Mouse (Mus musculus): Measurements from ENCODE around the gene Akap6.
A peak's percentile ranks its signal among the peaks of the same experiment; 100 is the strongest.

The Akap6 gene

DNA sequence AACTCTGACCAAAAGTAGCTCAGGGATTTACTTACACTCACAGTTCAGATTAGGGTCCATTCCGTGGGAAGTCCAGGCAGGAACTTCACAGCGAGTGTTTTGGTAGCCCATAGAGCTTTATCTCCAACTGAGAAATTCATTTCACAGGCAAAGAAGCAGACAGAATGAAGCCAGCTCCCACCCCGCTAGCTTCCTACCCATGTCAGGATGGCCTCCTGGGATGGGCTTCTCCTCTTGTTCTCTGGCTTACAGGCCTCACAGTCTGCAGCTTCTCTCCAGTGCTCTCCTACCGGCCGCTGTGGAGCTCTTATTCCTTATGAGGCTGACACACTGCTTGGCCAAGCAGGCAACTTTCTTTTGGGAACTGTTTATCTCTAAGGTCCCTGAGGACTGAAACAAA, 152.0 kb downstream of the Akap6 start:
- no peak for DNase-seq

DNA sequence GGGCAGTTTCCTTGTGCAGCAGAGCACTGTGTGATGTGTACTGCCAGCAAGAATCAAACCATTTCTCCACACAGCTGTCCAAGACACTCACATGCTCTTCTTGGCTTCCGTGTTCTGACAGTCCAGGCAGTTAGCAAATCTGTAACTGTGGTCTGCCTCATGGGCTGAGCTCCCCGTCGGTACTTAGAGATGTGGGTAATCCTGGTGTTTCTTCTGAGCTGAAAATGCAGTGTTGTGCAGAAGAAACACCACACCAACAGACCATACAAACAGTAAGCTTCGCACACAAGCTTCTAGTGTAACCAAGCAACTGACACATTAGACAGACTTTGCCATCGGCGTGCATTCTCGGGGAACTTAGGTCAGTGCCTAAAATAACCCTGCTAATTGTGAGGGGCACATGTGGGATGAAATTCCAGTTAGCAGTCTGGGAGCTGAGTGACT, 155.1 kb downstream of the Akap6 start:
- no peak for DNase-seq

GRCm38 (mm10) chr12:52856104-52856503, 156.9 kb downstream of the Akap6 start:
- no peak for DNase-seq

DNA sequence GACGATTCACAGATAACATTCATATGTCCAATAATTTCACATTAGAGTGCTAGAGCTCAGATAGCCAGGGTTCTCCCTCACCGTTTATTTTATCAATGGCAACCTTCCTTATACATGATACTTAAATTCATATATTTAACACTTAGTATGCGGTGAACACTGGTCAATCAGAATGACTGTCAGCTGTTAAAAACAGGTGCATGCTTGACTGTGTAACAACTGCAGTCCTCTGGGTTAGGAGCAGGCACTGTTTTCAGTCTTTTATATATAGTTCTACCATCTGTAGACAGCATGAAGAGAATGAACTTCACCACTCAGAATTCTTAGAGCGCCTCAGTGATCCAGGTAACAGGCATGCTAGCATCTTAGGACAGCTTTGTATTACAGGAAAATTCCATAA, 158.1 kb downstream of the Akap6 start:
- no peak for DNase-seq

- no peak for DNase-seq
Measured at GRCm38 (mm10) chr12:52861922-52862321, 162.7 kb downstream of the Akap6 start.

DNA sequence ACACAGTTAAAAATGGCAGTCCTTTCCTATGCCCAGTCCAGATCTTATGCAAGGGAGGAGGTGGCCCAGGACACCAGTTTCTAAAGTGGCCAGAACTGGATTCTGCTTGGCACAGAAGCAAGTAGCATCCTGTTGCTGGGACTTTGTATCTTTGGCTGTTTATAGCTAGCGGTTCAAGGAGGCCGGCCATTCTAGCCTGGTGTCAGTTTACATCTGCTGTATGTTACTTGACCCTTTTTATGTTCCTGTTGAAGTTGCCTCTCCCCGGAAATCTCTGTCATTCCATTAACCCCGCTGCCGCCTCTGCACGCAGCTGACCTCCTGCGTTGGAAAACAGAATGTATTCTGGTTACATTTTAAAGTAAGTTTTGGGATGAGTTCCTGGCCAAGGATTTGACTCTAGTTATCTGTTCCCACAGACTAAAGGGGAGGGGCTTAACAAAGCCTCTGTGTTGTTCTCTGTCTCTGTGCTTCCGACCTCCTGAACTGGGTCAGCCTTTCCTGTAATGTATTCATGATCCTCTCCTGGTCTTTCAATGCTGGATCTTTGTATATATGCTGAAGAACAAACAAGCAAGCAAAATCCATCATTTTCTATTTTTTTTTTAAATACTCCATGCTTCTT, 168.9 kb downstream of the Akap6 start:
- no peak for DNase-seq

DNA sequence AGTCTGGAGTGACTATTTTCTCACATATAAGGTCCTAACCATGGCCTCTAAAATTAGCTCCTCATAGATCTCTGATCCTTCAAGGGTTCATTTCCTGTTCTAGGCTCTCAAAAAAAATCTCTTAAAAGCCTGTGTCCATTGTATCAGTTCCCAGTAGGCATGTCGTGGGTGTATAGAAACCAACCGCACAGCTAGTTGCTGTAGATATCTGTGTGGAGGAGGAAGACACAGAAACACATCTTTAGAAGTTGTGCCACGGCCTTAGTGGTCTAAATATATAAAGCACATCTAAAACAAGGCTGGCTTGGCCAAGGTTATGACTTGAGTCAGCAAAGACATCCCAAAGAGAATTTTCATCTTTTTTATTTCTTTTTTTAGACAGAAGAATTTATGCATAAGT, 172.4 kb downstream of the Akap6 start:
- no peak for DNase-seq

DNA sequence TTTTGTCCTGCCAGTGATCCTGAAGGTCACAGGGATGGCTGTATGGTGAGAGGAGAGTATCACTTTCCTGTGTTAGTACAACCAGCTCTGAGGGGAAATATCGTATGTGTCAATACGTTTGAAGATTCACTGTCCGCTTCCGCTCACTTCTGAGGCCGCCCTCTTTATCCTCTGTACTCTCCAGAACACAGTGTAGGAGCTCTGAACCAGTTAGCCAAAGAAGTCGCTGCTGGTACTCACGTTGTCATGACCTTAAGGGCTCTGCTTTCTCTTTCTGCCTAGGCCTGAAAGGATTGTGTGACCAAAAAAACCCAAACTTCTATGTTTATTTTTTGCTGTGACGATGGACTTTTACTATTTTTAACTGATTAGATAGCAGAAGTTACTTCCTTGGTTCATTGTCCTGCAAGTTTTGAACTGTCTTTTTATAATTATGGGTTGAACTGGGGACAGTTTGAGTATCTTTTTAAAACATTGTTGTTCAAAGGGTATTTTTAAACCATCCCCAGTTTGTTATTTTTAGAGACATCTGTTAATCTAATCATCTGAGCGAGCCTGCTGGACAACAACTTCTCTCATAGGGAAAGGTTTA, 175.2 kb downstream of the Akap6 start:
- no peak for DNase-seq

DNA sequence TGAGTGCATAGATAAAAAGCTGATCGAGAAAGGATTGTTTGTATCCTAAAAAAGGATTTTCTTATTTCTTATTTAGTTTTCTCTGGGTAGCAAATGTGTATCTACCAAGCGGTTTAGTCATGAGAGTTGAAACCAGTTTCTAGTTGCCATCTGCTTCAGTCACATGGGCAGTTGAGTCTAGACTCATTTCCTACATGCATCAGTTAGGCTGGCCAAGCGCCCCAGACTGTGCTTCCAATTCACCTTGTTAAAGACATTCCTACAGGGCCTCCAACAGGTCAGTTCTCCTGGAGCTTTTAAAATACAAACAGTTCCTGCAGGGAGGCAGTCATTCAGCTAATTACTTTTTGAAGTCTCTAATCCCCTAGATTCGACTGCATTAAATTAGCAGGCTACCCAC, 176.9 kb downstream of the Akap6 start:
- DNase-seq: peak; percentile 69

GRCm38 (mm10) chr12:52876978-52877769, 178.0 kb downstream of the Akap6 start:
- no peak for DNase-seq

GRCm38 (mm10) chr12:52879324-52879723, 180.1 kb downstream of the Akap6 start:
- DNase-seq: no peak

DNA sequence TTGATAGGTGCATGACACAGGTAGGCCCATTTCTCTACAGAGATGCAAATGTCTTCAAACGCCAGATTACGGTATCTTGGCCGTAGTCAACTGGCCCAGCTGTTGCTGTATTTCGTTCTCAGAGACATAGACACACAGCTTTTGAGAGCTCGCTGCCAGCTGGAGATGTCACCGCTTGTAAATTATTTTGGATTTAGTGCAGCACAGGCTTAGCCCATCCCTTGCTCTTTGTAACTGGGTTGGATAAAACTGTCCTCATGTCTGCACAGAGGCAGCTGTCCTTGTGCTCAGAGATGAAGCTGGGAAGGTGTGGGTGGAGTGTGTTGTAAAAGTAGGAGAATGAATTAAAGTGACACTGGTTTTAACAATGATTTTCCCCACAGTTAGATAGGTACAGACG, 193.3 kb downstream of the Akap6 start:
- no peak for DNase-seq

GRCm38 (mm10) chr12:52893656-52894405, 194.6 kb downstream of the Akap6 start:
- no peak for DNase-seq

- peak; percentile 69 for DNase-seq
Measured at GRCm38 (mm10) chr12:52895672-52896460, 196.7 kb downstream of the Akap6 start.

- peak; percentile 31 for DNase-seq
Measured at GRCm38 (mm10) chr12:52896785-52897184, 197.6 kb downstream of the Akap6 start.

- DNase-seq: no peak
Measured at GRCm38 (mm10) chr12:52898130-52898529, 198.9 kb downstream of the Akap6 start.

DNA sequence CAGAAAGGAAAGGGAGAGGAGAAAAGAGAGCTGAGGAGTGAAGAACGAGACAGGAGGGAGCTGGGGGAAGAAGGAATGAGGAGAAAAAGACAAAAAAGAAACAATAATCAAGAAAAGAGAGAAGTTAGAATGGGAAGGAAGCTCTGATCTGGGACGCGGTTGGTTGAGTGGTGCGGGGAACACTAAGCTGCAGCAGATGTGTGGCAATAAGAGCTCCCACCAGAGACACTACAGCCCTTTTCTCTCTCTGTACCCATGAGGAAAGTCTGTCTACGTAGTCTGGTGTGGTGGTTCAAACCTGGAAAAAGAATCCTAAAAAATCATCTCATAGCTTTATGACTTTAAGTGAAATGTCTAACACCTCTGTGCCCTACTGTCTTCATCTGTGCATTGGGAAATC, 204.9 kb downstream of the Akap6 start:
- no peak for DNase-seq

- DNase-seq: no peak
Measured at GRCm38 (mm10) chr12:52908448-52909066, 209.4 kb downstream of the Akap6 start.

- DNase-seq: no peak
Measured at GRCm38 (mm10) chr12:52910345-52910744, 211.2 kb downstream of the Akap6 start.

DNA sequence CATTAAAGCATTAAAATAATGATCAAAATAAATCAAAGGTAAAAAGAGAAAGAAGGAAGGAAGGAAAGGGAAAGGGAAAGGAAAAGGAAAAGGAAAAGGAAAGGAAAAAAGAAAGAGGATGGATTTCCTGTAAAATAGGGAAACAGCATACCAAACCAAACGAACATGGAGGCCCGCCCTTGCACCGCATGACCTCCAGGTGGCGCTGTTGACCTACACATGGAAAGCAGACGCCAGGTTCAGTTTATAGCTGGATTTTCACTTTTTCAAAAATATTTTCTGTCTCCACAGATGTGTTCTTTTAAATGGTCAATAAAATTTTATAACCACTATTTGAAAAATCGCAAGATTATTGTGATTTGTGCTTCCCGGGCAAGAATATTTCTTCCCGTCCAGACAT, 211.6 kb downstream of the Akap6 start:
- DNase-seq: peak; percentile 63

DNA sequence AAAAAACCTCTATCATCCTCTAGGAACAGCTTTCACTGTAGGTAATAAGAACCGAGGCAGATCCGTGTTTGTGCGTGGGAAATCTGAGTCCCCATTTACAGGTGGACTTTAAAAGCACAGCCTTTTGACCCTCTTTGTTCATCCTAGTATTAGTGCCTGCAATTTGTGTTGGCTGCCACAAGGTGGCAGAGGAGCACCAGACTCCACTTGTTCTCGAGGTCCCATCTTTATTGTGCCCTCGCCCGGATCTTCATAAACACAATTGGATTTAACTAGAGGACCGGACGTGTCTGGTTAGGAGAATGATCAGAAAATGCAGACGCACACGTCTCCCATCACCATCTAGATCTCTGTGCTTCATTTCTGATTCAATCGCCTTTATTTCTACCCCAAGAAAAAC, 219.8 kb downstream of the Akap6 start:
- DNase-seq: no peak

GRCm38 (mm10) chr12:52922510-52922909, 223.3 kb downstream of the Akap6 start:
- no peak for DNase-seq
